Mouse (Mus musculus) ES-E14 (cell line): ENCODE results near the gene Sufu. TPM values are rescaled to one million over a fixed set of nuclear protein-coding genes. Genes with fewer than 3 reads are reported as not detected.

Experiments
- DNase-seq: peaks from one replicate; pipeline ENCODE4 v3.0.0-alpha.2; 2013; ENCODE audit warnings: low read depth, low spot score
- H3K27ac ChIP-seq: 2 replicates; pipeline ENCODE4 v1.5.1; 2012; ENCODE audit warnings: low read depth, mild to moderate bottlenecking, low read length, moderate library complexity, mixed read lengths; ENCODE audit not compliant: poor library complexity, insufficient read depth, severe bottlenecking
- H3K36me3 ChIP-seq: 2 replicates; pipeline ENCODE4 v1.6.1; 2012; ENCODE audit warnings: mild to moderate bottlenecking, low read length, moderate library complexity, mixed read lengths; ENCODE audit not compliant: control insufficient read depth, poor library complexity, insufficient read depth, severe bottlenecking
- H3K4me1 ChIP-seq, 2 experiments: fragments of 150-350 bp in 1 of 2; sonication (generic) in 1 of 2; 2 replicates each; pipeline ENCODE4 v1.6.1; 2012; ENCODE audit warnings: low read length in 2 of 2, mild to moderate bottlenecking in 1 of 2, mixed read lengths in 1 of 2; ENCODE audit not compliant: control insufficient read depth in 2 of 2, insufficient read depth in 2 of 2, poor library complexity in 1 of 2
- H3K4me3 ChIP-seq, 2 experiments: fragments of 150-350 bp in 1 of 2; sonication (generic) in 1 of 2; 2 replicates each; pipeline ENCODE4 v1.5.1; 2012; ENCODE audit warnings: low read length in 2 of 2, low read depth in 1 of 2, mild to moderate bottlenecking in 1 of 2, mixed read lengths in 1 of 2; ENCODE audit not compliant: insufficient read depth in 1 of 2, poor library complexity in 1 of 2, severe bottlenecking in 1 of 2
- H3K9ac ChIP-seq: 2 replicates; pipeline ENCODE4 v1.6.1; 2012; ENCODE audit warnings: low read depth, mild to moderate bottlenecking, low read length, mixed read lengths; ENCODE audit not compliant: poor library complexity, insufficient read depth, severe bottlenecking
- H3K9me3 ChIP-seq: fragments of 150-350 bp; sonication (generic); 2 replicates; pipeline ENCODE4 v1.6.1; 2012; ENCODE audit warnings: low read depth, mild to moderate bottlenecking, low read length; ENCODE audit not compliant: control insufficient read depth, insufficient read depth
- CHD2 ChIP-seq: IDR thresholded peaks from 2 replicates; pipeline ENCODE4 v1.6.1; 2014; ENCODE audit warnings: mild to moderate bottlenecking, low read depth, low read length, inconsistent platforms
- HCFC1 ChIP-seq: IDR thresholded peaks from 2 replicates; pipeline ENCODE4 v1.6.1; 2012; ENCODE audit warnings: low read length, inconsistent platforms, borderline replicate concordance; ENCODE audit not compliant: insufficient read depth
- MAFK ChIP-seq: IDR thresholded peaks from 2 replicates; pipeline ENCODE4 v1.6.1; 2014; ENCODE audit warnings: mild to moderate bottlenecking, low read depth, low read length, inconsistent platforms; ENCODE audit not compliant: insufficient read depth
- ZC3H11A ChIP-seq: IDR thresholded peaks from 2 replicates; pipeline ENCODE4 v1.6.1; 2012; ENCODE audit warnings: low read depth, mild to moderate bottlenecking, inconsistent platforms, low read length, borderline replicate concordance
- ZNF384 ChIP-seq: IDR thresholded peaks from 2 replicates; pipeline ENCODE4 v1.6.1; 2012; ENCODE audit warnings: low read depth, low read length, inconsistent platforms
- in situ Hi-C, 2 experiments: fragments of 600-800 bp; cut with MboI; formaldehyde crosslinking; loops; one replicate each; pipeline ENCODE4 v1.15.1; 2025; ENCODE audit warnings: low sequenced_read_pairs in 2 of 2, inconsistent platforms in 1 of 2; ENCODE audit not compliant: unreplicated experiment in 2 of 2
- total RNA-seq: library from RNA; depleted of rRNA; stranded (reverse); fragments of 300-350 nt; gene quantifications from 2 replicates; pipeline ENCODE4 v1.2.3, GENCODE M21; 2012

Sufu gene
- total RNA-seq, 1 experiment: 14.5 TPM

DNA sequence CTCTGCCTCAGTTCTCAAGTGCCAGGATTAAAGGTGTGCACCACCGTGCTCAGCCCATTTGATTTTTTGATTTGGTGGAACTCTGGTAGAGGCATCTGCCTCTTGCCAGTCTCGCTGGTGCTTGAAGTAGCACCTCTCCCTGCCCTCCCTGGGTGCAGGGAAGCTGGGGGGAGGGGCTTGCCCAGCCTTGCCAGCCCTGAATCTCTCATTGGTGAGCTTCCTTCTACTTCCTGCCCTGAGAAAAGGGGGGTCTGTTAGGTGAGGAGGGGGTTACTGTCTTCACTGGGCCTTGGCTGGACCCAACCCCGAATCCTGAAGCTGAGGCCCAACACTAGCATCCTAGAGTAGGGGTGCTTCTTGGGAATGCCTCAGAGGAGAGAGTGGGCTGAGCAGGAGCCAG is 112.0 kb downstream of the Sufu start:
- no peak overlapping the region for H3K9ac ChIP-seq
- H3K27ac ChIP-seq: no peak overlapping the region
- H3K9me3 ChIP-seq: no peaks in the 10 kb centered on the region
- in situ Hi-C loops: no loop called here
- H3K4me3 ChIP-seq: no peak overlapping the region
- H3K4me1 ChIP-seq: peaks cover 11 to 32% of the 10 kb centered on the region in 2 experiments
- no peak for TF ChIP-seq MAFK
- no peak for TF ChIP-seq ZC3H11A
- peaks cover 42% of the 10 kb centered on the region for H3K36me3 ChIP-seq
- no peak for DNase-seq

DNA sequence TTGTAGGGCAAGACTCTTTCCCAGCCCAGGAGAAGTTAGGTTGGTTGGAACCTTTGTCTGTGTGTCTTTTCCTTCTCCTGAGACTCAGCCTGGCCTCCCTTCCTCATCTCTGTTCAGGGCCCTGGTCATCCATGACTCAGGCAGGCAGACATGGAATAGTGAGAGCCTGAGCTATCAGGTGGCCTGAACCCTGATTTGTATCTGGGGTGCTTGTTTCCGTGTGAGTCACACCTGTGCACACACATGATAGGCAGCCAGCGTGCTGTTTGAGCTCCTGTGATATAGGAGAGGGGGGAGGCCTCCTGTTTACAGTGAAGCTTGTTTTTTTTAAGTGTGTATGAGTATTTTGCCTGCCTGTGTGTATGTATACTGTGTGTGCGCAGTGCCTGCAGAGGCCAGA is 112.5 kb downstream of the Sufu start:
- no peak overlapping the region for H3K27ac ChIP-seq
- no peak for TF ChIP-seq ZNF384
- TF ChIP-seq MAFK: no peak
- no peak for TF ChIP-seq ZC3H11A
- no peak for TF ChIP-seq CHD2
- TF ChIP-seq HCFC1: no peak
- H3K9me3 ChIP-seq: no peaks in the 10 kb centered on the region
- no peak for DNase-seq
- H3K36me3 ChIP-seq: peaks cover 46% of the 10 kb centered on the region
- H3K4me3 ChIP-seq: no peak overlapping the region
- in situ Hi-C loops: no loop called here
- no peak overlapping the region for H3K9ac ChIP-seq
- peaks cover 13 to 37% of the 10 kb centered on the region in 2 experiments for H3K4me1 ChIP-seq

DNA sequence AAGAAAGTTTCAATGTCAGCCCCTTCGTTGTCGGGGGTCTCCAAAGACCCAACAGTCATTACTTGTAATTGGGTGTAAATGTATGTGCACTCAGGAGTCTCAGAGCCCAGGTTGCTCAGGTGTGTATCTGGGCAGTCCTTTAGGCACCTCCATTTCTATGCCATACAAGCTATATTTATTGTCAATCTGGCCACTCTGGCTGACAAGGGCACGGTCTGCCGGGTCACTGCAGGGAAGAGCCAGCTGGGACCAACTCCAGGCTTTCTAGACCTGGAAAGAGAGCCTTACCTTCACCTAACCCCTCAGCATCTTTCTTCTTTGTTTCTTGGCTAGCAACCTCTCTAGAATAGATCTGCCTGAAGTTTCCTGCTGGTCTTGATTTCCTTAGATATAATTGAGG is 113.0 kb downstream of the Sufu start:
- DNase-seq: no peak
- TF ChIP-seq CHD2 (no peak), ZNF384 (no peak), HCFC1 (no peak), MAFK (no peak), ZC3H11A (no peak)
- H3K36me3 ChIP-seq: peaks cover 51% of the 10 kb centered on the region
- H3K4me3 ChIP-seq: no peak overlapping the region
- H3K9ac ChIP-seq: no peak overlapping the region
- H3K4me1 ChIP-seq: peaks cover 11 to 37% of the 10 kb centered on the region in 2 experiments
- no peak overlapping the region for H3K27ac ChIP-seq
- in situ Hi-C loops: no loop called here
- no peaks in the 10 kb centered on the region for H3K9me3 ChIP-seq

DNA sequence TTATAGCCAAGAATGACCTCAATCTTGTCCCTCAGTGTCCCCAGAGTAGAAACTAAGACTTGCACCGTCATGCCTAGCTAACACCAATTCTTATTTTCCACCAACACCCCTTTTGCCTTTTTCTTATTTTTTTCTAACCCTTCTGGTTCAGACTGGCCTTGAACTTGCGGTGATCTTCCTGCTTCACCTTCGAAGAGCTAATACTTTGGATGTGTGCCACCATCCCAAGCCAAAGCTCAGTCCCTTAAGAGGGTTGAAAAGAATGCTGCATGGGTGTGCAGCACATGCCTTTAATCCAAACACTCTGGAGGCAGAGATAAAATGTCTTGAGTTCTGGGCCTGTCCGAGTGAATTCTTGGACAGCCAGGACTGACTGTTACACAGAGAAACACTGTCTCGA is 113.7 kb downstream of the Sufu start:
- Histone ChIP-seq H3K36me3 (peaks cover 56% of the 10 kb centered on the region), H3K4me1 (peaks cover 8 to 35% of the 10 kb centered on the region in 2 experiments), H3K4me3 (no peak overlapping the region), H3K9me3 (no peaks in the 10 kb centered on the region), H3K9ac (no peak overlapping the region; the same call in 1 of the 2 replicates), H3K27ac (no peak overlapping the region)
- TF ChIP-seq ZC3H11A (no peak), HCFC1 (no peak), ZNF384 (no peak), MAFK (no peak), CHD2 (no peak)
- DNase-seq: no peak
- in situ Hi-C loops: no loop called here

DNA sequence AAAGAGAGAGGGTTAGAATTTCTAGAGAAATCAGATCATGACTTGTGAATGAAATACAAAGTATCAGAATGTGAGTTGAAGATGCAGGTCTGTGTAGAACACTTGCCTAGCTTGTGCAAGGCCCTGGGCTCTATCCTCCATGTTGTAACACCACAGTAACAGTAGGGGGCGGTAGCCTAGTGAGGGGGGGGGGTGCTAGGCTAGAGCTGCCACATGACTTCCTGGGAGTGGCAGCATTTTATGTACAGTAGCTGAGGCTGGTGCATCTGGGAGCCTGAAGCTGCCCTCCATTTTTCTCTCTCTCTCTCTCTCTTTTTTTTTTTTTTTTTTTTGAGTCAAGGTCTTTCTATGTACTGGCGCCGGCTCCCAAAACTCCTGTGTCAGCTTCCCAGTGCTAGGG is 114.1 kb downstream of the Sufu start:
- in situ Hi-C loops: no loop called here

More for the DNA sequence above, 114.1 kb downstream of the Sufu start:
- Histone ChIP-seq H3K36me3 (peaks cover 54% of the 10 kb centered on the region), H3K9me3 (no peaks in the 10 kb centered on the region), H3K4me1 (peaks cover 7 to 33% of the 10 kb centered on the region in 2 experiments), H3K4me3 (peak overlapping the region; percentile 17 to 18; a peak in 1 of 4 replicates), H3K27ac (no peak overlapping the region; the same call in 1 of the 2 replicates), H3K9ac (peak overlapping the region; percentile 48; the same call in 1 of the 2 replicates)
- DNase-seq: peak; percentile 68
- TF ChIP-seq HCFC1 (no peak), MAFK (0 out of 2 replicates have a peak, but pooled peaks have one; percentile 30), ZC3H11A (no peak), ZNF384 (peak; percentile 89), CHD2 (no peak)
